Mouse (Mus musculus) gastrocnemius, adult 18-20 months (tissue): ENCODE data around the gene Spata5. TPM values are rescaled to one million over a fixed set of nuclear protein-coding genes. Genes with fewer than 3 reads are reported as not detected.

Experiments
- DNase-seq: peaks from one replicate; pipeline ENCODE4 v3.0.0; 2021; ENCODE audit warnings: low spot score
- long read RNA-seq, 2 experiments: library from polyadenylated mRNA; stranded (forward); transcript quantifications; one replicate each; pipeline ENCODE4 v2.0.0; 2021
- total RNA-seq, 2 experiments: library from RNA; stranded (reverse); gene quantifications; 2 replicates each; pipeline ENCODE4 v1.2.3; 2021

Spata5 gene
- total RNA-seq: 10 to 100 TPM in 1 of 2 experiments, 1 to 10 TPM in 1; 8.2 to 11.0 TPM
- long read RNA-seq, experiment 1, transcript Spata5-202 (16 exons, 3,295 nt): major isoform, 8 of 13 reads
- long read RNA-seq, experiment 1, partial matches to known transcripts: 1 of 13 reads
- long read RNA-seq, experiment 1, other reads (novel, unspliced or antisense): 0 of 13 reads
- long read RNA-seq, experiment 2, transcript Spata5-202 (16 exons, 3,295 nt): major isoform, 9 of 12 reads
- long read RNA-seq, experiment 2, partial matches to known transcripts: 0 of 12 reads
- long read RNA-seq, experiment 2, other reads (novel, unspliced or antisense): 0 of 12 reads

DNA sequence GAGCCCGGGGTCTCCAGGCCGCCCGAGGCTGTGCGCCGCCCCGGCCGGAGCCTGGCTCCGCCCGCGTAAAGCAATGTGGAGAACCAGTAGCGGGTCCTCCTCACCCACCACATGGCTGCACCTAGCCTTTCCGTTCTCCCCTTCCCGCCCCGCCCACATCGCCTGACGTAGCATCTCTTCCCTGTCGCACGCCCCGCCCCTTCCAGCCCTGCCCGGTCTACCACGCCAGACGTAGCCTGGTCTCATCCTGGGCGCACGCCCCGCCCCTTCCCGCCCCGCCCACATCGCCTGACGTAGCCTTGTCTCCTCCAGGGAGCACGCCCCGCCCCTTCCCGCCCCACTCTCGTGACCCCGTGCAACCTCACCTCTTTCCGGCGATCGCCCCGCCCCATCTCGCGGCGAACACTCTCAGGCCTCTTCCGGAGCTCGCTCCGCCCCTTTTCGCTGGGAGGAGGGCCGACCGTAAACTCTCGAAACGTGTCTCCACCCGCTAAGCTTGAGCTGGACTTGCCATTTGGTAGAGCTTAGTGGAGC, at the start of gene Spata5:
Gene Spata5 (plus strand): TSS at position 439 of the 534 bp plus-strand sequence.
- peak; percentile 97 for DNase-seq

DNA sequence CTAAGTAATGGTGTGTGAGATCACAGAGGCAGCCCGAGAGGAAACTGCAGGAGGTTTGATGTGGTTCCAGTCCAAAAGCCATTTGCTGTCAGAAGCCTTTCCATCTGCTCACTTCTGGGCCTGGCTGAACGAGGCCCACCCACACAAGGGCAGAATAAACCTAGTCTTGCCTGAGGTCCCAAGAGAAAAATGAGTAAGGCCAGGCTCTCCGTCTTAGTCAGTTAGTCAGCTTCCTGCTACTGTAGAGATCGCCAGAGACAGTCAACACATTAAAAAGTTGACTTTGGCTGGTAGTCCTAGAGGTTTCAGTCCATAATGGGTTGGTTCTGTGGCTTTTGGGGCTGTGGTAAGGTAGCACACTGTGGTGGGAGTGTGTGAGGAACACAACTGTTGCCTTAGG, 49.3 kb upstream of the Spata5 start:
- DNase-seq: no peak

DNA sequence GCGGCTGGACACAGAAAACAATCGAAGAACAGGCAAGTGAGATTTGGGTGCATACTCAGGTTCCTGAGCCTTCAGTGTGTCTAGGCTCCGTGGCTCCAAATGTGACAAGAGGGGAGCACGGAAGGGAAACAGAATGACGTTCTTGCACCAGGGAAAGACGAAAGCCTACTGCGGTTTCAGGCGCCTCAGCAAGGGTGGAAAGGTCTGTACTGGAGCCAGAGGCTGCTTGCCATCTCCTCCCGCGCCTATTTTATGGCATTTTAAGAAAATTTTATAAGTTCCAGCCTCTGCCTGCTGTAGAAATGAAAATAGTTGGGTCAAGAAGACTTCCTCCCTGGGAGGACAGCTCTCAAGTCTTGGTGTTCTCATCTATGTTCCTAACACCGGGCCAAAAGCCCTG, 46.0 kb upstream of the Spata5 start:
- no peak for DNase-seq

DNA sequence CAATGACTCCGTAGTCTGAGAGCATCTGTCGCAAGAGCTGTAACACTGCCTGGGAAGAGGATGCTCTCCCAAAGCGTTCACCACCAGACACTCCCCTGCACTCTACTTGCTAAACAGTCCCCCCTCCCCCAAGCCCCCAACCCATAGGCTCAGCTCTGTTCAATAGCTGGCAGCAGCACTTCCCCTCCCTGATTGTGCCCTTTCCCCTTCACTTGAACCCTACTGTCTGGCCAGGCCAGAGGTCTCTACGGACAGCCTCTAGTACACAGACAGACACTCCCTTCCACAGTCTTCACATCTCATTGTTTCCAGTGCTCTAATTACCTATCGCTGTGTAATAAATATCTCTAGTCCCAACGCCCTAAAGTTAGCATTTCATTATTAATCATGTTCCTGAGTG, 41.8 kb upstream of the Spata5 start:
- DNase-seq: no peak

DNA sequence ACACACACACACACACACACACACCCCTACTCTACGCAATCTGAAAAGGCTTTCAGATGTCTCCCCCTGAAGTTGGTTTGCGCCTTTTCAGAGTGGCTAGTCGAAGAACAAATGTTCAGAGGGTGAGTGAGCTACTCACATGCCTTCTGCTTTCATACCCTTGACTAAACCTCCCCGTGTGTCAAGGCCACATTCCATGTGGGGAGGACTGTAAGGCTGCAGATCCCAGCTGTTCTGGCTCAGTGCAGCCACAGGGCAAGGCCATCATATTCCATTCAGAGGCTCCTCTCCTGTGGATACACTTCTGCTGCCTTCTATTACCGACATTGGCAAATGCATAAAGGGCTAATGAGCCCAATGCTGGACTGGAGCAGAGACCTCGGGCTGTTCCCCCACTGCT, 41.3 kb upstream of the Spata5 start:
- DNase-seq: no peak

DNA sequence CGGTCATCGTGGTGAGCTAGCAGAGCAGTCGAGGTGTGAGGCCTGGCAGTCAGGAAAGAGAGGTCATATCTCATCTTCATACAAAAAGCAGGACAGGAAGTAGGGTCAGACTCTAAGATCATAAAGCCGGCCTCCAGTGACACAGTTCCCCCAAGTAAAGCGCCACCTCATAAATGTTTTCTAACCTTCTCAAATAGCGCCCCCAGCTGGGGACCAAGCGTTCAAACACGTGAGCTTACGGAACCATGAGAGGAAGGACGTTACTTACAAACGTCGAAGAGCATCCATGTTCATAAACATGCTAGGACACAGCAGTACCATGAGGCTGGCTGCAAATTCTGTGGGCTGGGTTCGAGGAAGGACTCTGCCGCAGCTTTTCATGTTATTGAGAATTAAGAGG, 40.5 kb upstream of the Spata5 start:
- no peak for DNase-seq

DNA sequence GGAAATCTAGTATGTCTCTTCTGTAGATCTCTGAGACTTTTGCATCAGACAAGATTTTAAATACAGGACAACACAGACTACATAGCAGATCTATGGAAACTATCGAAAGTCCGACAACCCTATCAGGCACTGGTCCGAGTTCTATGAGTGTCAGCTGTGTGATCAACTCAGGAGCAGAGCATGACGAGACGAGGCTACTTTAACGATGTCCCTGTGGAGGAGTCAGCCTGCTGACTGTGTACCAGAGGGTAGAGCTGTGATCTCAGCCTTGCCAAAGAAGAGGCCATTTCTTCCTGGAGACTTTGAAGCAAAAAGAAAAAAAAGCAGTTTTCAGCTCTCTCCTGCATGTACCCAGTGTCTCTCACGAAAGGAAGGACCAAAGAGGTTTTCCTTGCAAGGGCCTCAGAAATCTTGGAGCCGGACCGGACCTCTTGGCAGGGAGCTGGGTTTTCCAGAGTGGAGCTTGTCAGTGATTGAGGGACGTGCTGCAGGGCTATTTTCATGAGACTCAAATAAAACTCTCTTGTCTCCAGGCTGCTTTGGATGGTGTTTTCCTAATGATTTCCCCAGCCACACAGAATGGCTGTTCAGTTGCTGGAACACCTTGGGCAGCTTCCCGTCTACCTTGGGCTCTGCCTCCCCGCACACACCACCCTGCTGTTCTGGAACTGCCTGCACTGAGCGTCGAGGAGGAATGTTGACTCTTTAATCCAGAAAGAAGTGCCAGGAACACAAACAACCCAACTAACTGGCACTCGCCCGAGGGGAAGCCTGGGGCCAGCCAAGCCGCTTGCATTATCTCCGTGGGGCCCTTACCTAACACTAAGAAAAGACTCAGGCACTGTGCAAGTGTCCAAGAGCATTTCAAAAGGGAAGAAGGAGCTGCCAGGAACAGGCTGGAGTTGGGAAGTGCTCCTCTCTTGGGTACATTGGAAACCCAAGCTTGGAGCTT, 39.5 kb upstream of the Spata5 start:
- DNase-seq: peak; percentile 89

DNA sequence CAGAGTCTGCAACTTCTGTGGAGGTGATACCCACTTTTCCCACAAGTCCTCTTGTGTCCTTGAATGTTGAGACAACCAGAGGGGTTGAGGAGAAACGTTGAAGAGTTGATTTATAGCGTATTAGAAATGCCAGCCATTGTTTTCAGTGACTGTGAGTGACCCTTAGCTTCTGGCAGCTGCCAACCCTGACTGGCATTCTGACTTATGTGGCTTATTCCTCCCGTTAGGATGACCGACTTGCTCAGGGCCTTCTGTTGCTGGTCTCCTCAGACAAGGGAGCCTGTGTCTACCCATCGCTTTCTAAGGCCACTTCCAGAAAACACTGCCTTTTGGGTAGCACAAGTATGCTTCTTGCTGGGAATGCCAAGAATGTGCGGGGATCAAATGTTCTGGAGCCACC, 38.2 kb upstream of the Spata5 start:
- no peak for DNase-seq

DNA sequence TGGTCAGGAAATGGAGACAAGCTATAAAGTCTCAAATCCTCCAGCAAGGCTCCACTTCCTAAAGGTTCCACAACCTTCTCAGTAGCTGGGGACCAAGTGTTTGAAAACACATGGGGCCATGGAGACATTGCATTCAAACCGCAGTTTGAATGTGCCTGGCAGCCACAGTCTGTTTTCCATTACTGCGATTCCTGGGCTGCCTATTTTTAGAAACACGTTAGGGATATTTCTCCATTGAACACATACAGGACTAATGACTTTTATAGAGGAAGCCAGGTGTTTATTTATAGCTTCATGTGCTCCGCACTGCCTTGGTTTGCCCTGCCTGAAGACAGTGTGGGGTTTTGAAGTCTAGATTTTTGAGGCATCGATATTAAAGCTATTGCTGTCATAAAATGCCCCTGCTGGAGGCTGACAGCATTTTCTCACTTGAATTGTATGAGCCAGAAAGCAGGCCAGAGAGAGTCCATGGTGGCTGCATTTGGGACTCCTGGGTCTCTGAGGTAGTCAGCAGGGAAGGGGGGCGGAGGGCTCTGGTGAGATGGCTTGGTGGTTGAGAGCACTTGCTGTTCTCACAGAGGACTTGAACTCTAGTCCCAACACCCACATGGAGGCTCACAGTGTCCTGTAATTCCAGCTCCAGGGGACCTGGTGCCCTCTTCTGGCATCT, 36.5 kb upstream of the Spata5 start:
- peak; percentile 68 for DNase-seq

DNA sequence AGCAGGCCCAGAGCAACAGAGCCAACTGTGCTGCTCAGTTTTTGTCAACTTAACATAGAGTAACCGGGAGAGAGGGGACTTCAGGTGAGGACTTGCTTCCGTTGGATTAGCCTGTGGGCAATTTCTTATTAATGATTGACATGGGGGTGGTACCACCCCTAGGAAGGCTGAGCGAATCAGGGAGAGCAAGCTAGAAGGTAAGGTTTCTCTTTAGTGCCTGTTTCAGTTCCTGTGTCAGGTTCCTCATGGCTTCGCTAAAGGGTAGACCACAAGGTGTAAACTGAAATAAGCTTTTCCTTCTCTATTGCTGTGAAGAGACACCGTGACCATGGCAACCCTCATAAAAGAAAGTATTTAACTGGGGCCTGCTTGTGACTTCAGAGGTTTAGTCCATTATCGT, 32.4 kb upstream of the Spata5 start:
- no peak for DNase-seq

DNA sequence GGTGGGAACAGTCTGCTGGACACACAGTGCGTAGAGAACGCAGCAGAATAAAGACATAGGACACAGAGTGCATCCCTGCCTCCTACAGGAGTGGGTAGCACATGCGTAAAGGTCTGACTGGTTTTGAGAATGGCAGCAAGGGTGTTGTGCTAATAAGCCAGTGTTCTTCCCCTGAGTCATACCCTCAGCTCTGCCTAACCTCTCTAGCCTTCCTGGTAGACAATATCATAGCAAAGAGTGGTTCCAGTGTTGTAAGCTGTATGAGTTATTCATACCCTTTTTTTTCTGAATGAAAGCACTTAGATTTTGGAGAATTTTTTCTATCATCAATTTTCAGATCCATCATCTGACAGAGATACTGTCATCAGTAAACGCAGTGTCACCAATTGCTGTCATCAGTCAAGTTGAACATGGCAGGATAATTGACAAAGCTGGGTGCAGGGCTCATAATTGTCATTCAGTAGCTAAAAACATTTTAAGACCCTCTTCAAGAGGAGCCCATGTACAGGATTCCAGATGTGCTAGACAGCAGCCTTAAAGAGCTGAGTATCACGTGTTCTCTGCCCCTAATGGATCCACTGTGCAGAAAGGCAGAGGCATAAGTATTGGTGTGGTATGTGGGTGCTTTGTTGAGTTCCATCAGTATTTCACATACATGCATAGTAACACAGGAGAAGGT, 22.6 kb upstream of the Spata5 start:
- no peak for DNase-seq

DNA sequence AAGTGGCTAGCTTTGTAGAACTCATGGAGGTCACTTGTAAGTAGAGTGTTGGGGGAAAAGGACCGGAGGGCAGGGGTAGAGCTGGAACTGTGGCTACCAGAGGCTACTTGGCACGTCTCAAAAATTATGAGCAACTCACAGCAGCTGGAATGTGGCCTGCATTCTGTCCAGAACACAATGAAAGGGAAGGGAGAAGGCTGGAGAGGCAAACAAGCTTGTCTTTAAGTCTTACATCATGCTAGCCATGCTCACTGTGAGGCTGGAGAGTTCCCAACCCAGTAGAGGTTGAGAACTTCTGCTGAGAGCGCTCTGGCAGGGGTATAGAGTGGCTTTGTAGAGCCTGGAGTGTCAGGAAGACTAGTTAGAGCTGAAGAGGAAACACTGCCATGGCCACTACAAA, 22.1 kb upstream of the Spata5 start:
- no peak for DNase-seq

DNA sequence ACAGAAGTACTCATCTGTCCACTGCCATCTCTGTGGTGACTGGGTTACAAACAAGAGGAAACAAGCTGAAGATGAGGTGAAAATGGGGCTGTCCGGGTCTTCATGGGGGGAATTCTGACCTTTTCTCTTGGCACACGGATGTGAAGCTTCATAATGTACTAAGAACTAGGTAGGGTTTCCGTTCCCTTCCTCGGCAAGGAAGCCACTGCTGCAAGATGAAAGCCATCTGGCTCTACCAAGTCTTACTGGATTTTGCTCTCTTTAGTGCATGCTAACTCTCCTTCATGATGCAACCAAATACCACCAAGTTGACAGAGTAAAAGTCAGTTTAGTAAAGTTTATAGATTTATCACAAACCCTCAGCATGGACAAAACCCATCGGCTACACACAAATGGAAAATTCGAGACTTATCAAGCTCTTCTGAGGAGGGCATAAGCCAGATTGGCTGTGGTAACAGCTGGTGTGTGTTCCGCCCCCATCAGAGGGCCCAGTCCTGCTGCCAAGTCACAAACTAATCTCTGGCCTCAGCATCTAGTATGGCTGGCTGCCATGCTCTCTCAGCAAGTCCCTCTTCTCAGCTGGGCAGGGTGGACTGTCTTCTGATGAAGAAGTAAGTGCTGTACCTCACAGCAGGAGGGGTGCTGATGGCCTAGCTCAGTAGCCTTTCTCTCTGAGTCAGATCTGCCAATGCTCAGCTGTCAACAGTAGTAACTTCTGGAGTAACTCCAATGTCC, 20.9 kb upstream of the Spata5 start:
- peak; percentile 86 for DNase-seq

DNA sequence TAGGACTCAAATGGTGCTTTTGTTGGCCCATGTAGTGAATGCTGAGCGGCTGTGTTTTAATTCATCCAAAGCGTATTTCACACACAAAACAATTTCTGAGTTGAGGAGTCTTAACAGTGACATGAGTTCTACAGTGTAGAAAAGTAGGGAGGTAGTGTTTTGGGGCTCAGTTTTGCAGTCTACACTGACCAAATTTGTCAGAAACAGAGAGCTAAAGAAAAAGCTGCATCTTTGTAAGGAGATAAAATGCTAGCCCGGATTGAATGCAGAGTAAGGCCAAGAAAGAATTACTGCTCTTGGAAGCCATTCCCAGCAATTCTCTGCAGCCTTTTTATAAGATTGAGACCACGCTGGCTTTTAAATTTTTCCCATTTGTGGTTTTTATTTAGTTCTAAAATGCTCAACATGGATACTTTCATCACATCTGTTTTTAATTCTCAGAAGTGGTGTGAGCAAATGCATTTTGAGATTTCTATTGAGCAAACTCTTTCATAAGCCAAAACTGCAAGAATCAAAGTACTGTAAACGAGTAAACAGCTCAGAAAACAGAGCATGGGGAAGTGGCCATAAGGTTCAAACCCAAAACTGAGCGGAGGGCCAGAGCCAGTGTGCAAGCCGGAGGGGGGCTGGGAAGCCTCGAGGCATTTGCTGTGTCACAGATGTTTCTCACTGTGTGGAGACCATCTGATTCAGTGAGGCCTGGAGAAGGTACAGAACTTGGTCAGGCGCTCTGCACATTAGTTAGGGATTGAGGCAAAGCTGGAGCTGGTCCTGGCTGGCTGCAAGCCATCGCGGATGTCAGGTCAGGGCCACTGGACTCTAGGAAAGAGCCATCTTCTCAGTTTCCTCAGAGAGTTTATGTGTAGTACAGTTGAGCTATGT, 17.7 kb upstream of the Spata5 start:
- DNase-seq: peak; percentile 58

DNA sequence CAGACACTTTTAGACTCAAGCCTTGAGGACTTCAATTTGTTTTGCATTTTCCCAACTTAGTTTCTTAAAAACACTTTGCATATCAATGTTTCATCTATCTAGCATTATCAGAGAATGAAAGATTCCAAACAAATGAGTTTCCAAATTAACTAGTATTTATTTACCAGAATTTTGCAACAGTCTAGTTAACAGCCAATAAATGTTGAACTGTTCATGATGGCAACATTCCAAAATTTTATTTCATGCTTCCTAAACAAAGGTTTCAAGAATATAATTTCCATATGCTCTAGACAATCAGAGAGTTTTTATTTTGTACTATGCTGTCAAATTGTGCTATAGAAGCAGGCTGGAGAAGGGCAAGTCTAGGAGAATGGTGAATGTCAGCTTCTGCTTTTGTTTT, 12.1 kb upstream of the Spata5 start:
- DNase-seq: no peak

DNA sequence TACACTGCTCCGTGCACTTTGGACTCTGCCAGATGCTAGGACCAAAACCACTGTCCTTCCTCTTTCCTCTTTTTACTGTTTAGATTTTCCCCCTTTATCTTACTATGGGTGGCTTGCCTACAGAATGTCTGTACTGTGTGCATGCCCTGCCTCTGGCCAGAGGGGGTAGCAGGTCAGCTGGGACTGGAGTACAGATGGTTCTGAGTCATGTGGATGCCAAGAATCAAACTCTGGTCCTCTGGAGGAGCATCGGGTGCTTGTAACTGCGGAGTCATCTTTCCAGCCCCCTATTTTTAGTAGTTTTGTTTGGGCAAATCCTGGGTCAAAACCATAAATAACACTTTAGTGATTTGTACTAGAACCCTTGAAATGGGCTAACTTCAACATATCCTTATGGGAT, 6.2 kb upstream of the Spata5 start:
- DNase-seq: no peak

DNA sequence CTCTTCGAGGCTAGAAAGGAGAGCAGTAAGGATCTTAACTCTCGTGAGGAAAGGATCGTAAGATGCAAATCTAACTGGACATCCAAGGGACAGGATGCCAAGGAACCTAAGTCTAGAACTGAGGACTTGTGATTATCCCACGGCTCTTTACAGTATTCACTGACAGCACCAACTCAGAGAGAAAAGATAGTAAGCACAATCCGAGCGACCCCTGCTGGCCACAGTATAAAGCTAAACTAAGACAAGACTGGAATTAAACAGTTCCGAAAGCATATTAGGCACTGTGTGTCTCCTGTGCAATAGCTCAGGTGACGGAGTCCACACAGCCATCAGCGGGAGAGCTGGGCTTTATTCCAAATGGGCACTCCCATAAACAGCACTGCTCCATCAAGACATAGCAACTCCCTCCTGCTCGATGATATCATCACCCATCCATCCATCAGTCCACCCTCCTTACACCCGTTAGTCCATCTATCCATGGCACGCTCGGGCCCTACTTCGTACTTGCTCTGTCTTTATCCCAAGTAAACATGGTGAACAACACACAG, 5.2 kb upstream of the Spata5 start:
- peak; percentile 85 for DNase-seq

DNA sequence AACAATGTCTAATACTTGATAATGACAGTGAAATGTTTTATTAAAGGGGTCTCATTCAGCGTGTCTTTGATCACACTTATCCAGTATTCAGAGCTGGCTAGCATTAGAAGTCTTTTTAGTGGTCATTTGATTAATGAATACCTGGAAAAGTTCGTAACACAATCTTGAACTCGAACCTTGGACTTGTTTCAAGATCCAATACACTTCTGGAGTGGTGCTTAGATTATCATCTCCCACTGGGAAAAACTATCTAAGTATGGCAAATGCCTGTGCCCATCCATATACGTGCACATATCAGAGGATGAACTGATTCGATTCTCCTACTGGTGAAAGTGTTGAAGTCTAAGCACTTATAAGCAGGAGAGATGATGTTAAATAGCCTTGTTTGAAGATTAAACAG, 1.4 kb upstream of the Spata5 start:
- DNase-seq: no peak

DNA sequence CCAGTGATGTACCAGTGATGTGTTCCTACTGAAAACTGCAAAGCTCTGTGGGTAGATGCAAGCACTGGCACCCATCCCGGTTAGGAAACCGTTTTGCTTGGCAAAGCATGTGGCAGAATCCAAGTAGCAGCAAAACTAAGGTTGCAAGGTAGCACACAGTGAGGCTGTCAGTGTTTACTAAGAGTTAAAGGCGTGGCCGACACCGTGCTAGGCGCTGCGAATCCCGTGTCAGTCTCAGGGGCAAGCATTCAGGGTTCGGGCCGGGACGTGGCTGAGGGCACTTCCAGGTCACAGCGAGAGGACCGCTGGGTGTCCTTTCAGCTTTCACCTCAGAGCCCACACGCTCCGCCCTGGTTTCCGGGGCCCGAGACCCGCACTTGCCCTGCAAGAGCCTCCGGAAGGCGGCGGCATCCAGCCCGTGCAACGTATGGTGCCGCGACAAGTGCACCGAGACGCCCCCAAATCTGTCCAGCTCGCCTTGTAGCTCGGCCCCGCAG, 687 bp upstream of the Spata5 start:
- peak; percentile 58 for DNase-seq
